Mouse (Mus musculus) cerebellum, postnatal 14 days (tissue): Measurements from ENCODE around the gene Aspg.
A peak's percentile ranks its signal among the peaks of the same experiment; 100 is the strongest.

Source experiments
- DNase-seq, 2 experiments: peaks; one replicate each; pipeline ENCODE4 v3.0.0; 2021; ENCODE audit warnings: mixed read lengths in 2 of 2

Gene Aspg

DNA sequence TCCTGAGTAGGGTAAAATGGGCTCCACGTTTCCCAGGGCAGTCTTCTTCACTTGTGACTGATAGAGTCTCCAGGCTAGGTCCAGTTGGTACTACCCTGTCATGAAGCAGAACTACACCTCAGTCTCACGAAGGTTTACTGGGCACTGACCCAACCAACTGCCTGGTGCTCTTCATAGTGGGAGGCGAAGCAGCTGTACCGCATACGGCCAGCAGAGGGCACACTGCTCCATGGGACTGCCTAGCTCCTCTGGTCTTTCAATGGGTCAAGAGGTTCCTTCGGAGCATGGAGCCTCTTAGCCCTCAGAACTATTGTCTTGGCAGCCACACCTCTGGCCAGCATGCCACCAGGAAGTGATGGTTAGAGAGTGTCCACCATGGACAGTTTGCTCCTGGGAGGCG, 7.2 kb downstream of the Aspg start:
- DNase-seq: peak; percentile 91 to 94

DNA sequence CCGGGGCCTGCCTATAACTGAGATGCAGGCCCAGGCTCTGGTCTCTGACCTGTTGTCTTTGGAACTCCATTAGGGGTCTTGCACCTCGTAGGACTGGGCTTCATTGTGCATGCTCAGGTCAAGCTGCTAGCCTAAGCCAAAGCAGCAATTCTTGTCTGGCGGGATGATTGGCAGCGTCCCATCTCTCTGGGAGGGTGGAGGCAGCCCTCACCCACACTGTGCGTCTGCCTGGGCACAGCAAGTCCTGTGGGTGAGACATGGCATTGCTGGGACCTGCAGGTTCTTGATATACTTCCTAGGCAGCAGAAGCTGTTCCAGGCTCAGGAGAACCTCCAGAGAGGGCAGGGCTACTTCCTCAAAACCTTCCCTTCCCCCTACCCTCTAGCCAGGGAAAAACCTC, 10.5 kb downstream of the Aspg start:
- no peak for DNase-seq

DNA sequence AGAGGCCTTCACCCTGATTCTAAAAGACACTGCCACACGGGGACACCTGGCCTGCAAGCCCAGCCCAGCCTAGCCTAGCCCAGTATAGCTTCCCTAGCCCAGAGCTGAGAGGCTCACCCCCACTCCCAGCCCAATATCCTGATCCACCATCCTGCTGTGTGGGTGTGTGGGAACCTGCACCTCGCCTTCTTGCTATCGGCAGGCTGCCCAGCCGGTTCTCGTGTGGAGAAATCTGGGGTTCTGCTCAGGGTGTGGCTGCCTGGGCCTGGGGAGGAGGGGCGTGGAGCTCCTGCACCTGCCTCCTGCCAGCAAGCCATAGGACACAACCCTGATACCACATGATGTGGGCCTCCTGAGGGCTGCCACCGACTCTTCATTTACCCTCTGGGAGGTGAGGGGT, 11.2 kb downstream of the Aspg start:
- DNase-seq: no peak

DNA sequence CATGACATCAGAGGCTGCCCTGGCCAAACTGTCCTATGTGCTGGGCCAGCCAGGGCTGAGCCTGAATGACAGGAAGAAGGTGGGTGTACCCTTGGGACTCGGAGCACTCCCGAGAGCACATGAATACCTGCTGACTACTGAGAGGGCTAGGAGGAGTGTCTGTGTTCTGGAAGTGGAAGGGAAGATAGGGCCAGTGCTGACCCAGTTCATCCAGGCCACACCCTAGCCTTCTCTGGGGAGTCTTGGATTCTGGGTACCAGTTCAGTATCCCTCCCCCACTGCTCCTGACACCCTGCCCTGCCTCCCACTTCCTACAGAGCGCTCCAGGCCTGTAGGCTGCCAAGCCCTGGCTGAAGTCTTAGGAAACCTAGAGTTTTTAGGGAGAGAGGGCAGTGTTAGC, 14.7 kb downstream of the Aspg start:
- DNase-seq: no peak

DNA sequence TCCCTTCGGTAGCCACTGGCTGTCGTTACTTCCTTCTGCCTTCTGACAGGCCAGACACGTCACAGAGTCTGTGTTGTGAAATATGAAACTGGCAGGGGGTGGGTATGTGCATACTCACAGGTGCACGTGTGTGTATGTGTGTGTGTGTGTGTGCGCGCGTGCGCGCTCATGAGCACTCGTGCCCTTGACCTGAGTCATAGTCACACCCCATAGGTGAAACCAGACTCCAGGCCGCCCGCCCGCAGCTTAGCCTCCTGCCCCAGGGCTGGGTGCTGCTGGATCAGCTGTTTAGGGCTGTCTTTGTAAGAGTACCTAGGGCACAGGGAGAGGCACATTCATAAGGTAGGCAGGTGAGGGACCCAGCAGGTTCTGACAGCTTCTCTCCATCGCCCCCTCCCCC, 19.4 kb downstream of the Aspg start:
- DNase-seq: no peak

DNA sequence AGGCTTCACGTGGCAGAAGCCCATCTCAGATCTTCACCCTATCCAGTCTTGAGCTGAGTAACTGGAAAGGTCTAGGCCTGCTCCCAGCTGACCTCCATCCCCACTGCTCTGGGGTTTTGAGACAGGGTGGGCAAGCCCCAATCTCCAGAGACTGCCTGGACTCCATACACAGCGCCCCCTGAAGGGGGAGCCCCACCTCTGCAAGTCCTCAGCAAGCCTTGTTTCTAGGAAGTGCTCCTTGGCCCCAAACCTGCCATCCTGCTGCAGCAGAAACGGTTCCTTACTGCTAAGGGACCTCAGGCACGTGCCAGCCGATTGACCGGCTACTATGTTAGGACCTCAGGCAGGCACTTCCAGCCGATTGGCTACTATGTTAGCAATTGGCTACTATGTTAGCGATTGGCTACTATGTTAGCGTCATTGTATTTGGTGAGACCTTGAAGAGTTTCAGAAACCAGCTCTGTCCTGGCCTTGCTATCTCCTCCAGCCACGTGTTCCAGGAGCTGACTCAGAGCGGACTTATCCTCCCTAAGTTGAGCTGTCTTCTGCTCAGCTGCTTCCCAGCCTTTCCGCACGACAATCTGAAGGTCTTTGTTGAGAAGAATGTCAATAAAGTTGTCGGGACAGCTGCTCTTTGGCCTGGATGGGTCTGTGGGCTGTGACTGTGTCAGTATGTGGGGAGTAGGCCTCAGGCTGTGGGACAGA, 20.6 kb downstream of the Aspg start:
- DNase-seq: no peak

DNA sequence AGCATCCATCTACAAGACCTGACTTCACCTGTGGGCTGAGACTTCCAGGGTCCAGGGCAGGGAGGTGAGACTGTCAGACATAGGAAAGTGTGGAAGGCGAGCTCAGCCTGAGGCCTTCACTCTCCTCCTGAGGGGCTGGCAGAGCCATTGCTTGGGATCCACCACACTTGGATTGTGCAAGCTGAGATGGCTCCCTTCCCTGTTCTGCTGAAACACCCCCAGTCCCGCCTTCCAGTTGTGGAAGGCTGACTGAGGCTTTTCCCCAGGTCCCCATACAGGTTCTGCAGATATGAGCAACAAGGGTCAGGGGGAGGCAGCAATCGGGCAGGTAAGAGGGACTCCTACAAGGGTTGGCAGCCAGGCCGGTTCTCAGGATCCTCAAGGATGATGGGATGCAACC, 22.0 kb downstream of the Aspg start:
- DNase-seq: no peak

DNA sequence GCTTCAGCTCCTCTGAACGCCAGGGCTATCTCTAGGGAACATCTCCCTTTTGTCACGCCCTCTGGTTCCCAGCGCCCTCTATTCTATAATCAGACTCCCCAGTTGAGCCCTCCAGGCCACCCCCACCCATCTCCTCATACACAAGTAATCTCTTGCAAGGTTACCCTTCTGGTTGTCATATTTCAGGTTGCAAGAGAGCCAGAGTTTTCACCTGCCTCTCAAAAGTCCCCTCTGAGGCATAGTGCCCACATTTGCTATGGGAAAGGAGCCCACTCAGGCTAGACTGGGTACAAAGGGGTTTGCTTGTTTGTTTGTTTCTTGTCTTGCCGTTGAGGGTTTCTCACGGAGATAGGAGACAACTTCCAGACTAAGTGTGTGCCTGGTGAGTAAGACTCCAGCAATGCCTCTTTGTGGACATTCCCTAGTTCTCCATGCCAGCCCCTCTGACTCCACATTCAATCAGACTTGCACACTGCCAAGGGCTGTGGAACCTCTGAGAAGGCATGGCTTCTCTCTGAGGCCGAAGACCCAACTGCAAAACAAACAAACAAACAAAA, 22.9 kb downstream of the Aspg start:
- no peak for DNase-seq

DNA sequence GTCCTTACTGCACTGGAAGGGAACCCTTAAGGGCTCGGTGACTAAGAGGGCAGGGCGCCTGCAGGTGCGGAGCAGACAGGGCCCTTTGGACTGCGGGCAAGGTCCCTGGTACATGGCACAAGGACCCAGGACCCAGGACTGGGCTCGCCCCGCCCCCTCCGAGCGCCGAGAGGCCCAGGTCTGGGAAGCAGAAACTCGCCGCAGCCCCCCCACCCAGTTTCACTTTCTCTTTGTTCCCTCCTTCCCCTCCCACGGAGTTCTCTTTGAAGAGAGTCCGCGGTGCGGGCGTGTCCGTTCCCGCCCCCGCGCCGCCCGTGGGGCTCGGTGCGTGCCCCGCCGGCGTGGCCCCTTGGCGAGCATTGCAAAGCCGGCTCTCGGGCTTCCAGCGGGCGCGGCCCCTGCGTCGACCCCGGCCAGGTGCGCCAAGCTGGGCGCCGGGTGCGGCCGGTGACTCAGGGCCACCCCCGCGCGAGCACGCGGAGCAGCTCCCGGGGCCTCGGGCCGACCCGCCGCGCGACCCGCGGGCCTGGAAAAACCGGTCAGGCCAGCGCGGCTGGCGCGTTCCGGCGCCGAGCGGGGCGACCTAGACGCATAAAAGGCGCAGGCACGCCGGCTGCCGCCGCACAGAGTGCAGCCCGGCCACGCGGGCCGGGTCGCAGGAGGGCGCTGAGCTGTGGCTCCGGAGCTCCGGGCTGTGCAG, 23.8 kb downstream of the Aspg start:
- peak in 1 of 2 experiments; percentile 38 for DNase-seq

DNA sequence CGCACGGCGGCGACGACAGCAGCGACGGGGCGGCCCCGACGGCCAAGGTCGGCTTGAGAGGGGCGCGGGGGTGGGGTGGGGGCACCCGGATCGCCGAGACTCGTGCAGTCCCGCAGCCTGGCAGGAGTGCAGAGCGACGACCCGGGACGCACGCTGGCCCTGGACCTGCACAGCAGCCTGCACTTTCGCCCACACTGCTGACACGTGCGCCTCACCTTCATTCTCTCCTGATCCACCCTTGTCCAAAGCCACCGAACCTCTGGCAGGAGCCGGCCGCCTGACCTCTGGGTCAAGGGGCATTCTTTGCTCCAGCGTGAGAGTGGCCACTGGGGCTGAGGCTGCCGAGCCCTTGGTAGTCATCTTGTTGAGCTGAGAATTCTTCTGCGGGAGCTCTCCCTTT, 24.5 kb downstream of the Aspg start:
- no peak for DNase-seq

DNA sequence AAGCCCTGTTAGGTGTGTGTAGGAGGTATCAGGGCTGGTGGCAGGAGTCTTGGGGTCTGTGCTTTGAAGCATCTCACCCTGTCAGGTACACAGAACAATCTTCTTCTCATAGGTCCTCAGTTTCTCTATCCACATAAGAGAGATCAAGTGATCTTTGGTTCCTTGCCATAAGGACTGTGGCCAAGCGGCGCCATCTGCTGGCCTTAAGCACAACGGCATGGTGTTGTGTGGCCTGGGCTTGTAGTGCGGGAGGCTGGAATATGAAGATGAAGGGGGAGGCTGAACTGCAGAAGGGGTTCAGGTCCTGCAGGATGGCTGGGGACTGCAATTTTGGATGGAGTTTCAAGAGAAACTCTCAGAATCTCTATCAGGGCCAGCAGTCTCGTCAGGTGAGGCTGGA, 33.8 kb downstream of the Aspg start:
- peak; percentile 75 for DNase-seq

DNA sequence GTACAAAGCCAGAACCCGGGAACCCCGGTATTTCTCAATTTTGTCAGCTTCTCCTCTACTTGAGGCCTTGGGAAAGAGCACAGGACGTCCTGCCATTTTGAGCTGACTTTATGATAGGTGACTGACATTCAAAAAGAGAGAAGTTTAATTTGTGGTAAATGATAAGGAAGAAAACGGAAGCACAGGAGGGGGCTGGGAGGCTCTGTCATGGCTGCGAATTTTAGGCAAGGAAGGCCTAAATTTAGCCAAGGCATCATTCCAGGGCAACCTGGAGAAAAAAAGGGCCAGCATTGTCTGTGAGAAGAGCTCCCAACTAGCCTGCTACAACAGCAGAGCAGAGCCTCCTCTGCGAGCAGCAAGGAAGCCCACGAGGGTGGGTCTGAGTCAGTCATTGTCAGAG, 34.3 kb downstream of the Aspg start:
- DNase-seq: no peak

DNA sequence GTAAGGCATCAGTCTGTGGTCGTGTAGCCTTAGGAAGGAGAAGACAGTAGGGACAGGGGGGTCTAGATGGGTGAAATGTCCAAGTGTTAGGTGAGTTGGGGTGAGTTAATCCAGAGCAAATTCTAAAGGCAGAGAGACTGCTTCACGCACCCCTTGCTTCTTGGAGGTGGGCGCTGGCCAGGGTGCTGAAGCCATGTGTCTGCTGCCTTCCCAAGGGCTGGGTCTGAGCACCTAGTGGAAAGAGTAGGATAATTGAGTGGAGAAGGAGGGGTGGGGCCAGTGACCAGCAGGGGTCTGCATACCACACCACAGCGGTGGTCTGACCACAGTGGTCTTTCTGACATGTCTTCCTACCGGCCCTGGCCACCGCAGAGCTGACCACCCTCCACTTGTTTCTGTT, 34.8 kb downstream of the Aspg start:
- no peak for DNase-seq

DNA sequence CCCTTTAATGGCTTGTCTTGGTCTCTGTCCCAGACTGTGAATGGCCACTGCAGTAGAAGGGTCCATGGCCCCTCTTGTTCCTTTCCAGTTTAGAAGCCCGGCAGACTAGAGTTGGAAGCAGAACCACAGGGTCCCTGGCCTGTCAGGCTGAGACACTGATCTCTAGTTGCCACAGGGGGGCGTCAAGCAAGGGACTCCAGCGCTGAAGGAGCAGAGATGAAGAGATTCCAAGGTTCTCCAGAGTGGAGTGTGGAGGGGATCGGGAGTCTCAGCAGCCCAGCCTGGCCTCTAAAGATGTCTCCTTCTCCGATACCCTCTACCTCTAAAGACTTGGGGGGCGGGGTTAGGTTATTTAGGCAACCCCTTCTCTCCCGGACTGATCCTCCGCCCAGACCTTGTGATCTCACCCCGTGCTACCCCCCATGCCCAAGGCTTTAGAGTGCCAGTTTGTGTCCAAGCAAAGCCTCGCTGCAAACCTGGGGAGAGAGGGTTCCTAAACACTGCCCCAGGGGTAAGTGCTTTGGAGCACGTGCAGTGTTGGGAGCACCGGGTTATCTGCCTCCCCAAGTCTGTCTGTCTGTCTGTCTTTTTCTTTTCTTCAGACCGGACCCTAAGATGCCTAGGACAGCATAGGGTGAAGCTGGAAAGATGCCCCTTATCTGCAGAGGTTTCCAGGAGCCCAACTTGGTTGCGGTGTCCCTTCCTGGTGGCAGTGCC, 36.8 kb downstream of the Aspg start:
- peak; percentile 42 to 67 for DNase-seq

DNA sequence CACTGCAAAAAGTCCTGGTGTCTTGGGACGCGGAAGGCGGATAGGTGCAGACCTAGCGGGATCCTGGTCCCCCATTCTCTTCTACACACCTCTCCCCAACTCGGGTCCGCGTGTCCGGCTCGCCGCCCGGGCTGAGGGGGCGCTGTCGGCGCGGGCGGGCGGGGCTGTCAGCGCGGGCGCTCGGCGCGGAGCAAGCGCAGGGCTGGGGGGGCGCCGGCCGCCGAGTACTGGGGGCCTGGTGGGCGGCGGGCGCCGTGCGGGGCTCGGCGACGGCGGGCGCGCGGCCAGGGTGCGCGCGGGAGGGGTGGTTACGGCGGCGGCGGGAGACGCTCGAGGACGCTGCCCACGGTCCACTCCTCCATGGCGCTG, 37.3 kb downstream of the Aspg start:
- peak in 1 of 2 experiments; percentile 31 for DNase-seq

DNA sequence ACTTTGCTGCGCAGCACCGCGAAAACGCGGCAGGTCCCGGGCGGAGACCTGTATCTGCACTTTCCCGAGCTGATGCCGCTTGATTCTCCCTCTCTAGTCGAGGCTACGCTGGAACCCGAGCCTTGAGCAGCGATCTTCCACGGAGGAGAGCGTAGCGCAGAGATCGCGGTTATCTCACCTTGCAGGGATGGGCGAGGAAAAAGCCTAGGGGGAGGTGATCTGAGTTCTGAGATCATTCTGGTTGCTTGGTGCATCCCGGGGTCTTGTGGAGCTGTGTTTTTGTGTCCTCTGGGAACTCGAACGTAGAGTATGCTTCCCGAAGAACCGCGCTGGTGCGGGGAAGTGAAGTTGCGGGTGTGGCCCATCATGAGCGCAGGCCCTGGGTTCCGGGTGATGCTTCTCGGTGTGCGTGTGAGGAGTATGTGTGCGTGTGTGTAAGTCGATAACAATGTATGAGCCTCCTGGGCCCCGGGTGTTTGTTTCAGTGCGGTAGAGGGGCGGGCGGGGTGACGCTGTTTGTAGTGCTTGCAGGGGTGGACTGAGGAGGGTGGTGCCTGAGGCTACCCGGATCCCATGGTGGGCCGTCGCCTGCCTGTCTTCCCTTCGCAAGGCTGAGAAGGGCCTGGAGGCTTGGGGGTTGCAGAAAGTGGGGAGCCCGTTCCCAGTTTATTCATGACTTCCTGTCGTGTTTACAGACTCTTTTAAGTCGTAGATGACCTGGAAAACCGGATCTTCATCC, 38.1 kb downstream of the Aspg start:
- no peak for DNase-seq

DNA sequence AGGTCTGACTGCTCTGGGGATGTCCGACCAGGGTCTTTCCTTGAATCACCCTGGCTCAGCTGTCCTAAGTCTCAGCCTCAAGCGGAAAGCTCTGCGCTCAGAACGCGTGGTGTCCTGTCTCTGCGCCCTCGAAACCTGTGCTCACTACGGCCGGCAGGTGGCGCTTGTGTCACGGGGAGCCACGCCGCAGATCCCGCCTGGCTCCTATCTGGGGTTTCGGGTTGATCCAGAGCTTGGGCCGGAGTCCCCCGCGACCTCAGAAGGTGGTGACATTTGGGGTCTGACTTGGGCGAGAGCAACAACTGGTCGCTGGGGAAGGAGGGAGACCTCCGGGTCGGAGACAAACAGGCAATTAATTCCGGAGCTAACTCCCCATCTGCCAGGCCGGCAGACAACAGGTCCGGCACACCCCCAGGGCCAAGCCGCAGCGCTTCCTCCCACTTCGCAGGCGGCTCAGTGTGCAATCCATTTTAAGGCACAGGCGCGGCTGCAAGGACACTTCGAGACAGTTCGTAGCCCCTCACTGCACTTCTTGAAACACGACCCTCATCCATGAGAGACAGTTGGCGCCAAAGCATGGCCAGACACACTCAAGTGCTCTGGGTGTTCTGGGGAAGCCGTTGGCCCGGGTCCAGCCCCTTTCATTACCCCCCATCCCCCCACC, 38.9 kb downstream of the Aspg start:
- peak; percentile 92 to 93 for DNase-seq

DNA sequence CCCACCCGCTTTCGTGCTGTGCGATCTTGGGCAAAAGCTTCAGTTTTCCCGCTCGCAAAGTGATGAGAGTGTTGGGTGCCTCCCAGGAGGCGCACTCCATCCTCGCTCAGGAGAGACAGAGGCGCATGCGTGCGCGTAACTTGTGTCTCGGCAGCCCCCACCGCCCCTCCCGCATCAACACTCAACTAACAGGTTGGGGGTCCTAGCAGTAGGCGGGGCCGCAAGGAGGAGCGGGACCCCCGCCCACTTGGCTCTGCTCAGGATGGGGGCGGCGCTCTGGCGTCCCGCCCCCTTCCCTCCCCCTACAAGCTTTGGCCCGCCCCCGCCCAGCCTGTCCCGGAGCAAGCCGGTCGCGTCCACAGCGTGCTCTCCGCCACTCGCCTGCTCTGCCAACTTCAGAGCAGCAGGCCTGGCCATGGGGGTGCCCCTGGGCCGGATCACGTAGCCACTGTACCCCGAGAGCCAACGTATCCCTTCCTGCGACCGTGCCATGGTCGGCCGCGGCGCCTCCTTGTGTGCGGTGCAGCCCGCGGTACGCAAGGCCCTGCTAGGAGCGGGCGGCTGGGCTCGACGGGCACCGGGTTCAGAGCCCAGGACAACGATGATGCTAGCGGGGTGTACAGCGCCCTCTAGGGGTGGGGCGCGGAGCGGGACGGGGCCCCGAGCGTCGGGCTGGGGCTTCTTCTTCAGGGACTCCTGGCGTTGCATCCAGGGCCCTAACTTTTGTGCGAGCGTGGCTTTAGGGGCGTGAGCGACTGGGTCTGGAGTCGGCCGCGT, 39.6 kb downstream of the Aspg start, which contains the start of gene Kif26a:
Gene Kif26a (plus strand): TSS at position 334 of the 777 bp plus-strand sequence.
- DNase-seq: peak; percentile 27 to 47

DNA sequence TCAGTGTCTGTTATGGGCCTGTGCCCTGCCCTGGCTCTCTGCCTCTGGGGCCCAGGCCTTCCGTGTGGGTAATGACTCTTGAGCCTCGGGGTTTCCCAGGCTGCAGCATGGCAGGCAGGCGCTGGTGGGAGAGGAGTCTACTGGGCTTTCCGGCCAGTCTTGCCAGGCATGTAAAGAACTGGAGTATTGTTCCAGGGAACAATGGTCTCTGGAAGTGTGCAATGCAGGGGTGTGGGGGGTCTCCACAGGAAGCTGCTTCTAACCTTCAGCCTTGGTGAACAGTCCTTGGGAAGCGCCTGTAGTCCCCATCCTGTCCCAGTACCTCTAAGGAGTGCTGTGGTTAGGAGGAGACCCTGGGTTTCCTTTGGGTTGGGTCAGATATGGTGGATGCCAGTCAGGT, 40.9 kb downstream of the Aspg start:
- no peak for DNase-seq

DNA sequence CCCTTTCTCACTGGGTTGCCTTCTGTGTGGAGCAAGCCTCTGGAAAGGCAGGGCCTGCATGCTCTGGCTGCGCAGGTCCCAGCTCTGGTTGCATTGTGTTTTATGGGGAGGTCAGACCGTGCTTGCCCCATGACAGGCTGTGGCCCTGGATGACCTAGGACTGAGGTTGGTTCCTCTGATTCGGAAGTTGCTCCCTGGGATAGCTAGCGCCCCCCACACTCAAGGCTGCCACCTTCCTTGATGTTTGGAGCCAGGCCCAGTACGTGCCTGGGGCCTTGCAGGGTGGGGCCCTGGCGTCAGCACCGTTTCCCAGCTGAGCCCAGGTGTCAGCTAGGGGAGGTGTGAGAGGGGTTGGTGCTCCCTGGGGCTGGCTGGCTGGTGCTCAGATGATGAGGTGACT, 43.5 kb downstream of the Aspg start:
- DNase-seq: no peak

DNA sequence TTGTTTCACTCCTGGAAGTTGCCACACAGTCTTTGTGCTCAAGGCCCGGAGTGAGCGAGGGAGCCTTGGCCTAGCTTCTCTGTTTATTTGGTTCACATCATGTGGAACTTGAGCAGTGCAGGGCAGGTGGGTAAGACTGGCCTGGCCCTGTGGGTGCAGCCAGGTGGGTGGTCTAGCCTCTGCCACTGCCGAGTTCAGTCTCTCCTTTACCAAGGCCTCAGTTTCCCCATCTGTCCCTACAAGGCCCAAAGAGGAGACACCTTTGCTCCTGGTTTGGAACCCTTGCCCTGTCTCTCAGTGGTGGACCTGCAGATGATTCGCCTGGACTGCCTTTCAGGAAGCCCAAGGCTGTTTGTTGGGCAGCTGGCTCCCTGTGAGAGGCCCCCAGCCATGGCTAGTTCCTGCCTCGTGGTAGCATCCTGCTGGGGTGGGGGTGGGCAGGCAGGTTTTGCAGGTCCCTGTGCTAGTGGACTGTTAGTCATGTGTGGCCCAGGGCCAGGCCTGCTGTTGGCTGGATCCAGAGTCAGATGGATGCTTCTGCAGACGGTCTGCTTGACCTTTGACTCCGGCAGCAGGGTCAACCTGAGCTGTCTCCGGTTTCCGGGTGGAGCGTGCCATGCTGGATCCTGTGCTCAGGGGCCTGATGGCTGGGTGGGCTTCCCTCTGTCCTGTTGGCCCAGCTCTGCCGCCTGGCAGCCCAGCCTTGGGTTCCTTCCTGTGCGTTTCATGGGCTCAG, 44.9 kb downstream of the Aspg start:
- DNase-seq: no peak
